In the genomic region with DNA sequence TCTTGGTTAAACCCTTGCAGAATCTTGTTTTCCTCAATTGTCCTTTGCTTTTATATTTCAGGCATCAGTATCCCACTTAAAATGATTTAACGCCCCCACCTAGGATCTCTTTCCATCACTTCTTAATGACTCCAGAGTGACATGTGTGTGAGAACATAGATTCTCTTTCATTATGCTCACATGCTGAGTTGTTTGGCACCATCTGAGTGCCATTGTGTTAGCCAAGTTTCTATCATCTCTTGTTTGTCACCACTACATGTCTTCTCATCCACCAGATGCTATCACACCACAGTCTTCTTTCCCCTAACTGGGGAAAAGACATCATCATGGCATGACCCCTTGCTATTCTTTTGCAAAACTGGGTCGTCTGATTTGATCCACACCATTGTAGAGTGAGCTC, we compare ENCODE assay signal across 16 mouse cellular contexts.
DNase-seq lines count a peak whose midpoint lies in the region; ATAC-seq and TF ChIP-seq lines count a peak whose summit lies in the region.
"Had no signal": no experiment of that assay in that cellular context is flagged by ENCODE, and none has a peak within 500 bp of the region (broad histone marks: within the 10 kb centered on the region; RNA-seq: fewer than 3 reads in every experiment).

No protein-coding gene starts in this region.

- TF ChIP-seq CTCF in midbrain, postnatal 0 days (IDR thresholded peaks at IDR 0.05): no peak

- no peak overlapping the region for H3K4me2 ChIP-seq in hindbrain, embryonic 15.5 days
- H3K4me2 ChIP-seq in hindbrain, embryonic 14.5 days (replicated peaks): no peak overlapping the region
- H3K4me2 ChIP-seq in midbrain, postnatal 0 days (ENCODE audit: low read depth, low read length, poor library complexity, severe bottlenecking): no peak overlapping the region
- H3K4me2 ChIP-seq in midbrain, embryonic 14.5 days (ENCODE audit: low read length): no peak overlapping the region
- H3K4me2 ChIP-seq: embryonic facial prominence, embryonic 12.5 days; heart, embryonic 13.5 days had no signal

- H3K4me1 ChIP-seq in hindbrain, embryonic 15.5 days (replicated peaks): no peaks in the 10 kb centered on the region
- H3K4me1 ChIP-seq in hindbrain, embryonic 14.5 days (replicated peaks; ENCODE audit: control insufficient read depth, insufficient read depth, low read length): no peaks in the 10 kb centered on the region
- no peaks in the 10 kb centered on the region for H3K4me1 ChIP-seq in midbrain, postnatal 0 days (ENCODE audit: insufficient read depth, low read length)
- no peaks in the 10 kb centered on the region for H3K4me1 ChIP-seq in midbrain, embryonic 14.5 days (ENCODE audit: control insufficient read depth, insufficient read depth, low read length)
- H3K4me1 ChIP-seq: embryonic facial prominence, embryonic 12.5 days; heart, embryonic 13.5 days had no signal

- H3K4me3 ChIP-seq in hindbrain, embryonic 15.5 days: no peak overlapping the region
- no peak overlapping the region for H3K4me3 ChIP-seq in hindbrain, embryonic 14.5 days (replicated peaks; ENCODE audit: low read length)
- H3K4me3 ChIP-seq in midbrain, postnatal 0 days (ENCODE audit: low read depth, low read length): no peak overlapping the region
- no peak overlapping the region for H3K4me3 ChIP-seq in midbrain, embryonic 14.5 days (replicated peaks; ENCODE audit: low read depth, low read length)
- H3K4me3 ChIP-seq: embryonic facial prominence, embryonic 12.5 days; heart, embryonic 13.5 days had no signal

- DNase-seq in cerebellum, postnatal 14 days: peak; percentile 19 to 44
- DNase-seq in cerebellum, adult 18-20 months: no peak
- DNase-seq in hindbrain, embryonic 14.5 days (ENCODE audit: low spot score): no peak
- peak; percentile 75 for DNase-seq in midbrain, postnatal 0 days (ENCODE audit: low spot score)
- DNase-seq in midbrain, embryonic 14.5 days: no peak
- DNase-seq in left cerebral cortex, adult 18-20 months (ENCODE audit: low spot score in 2 of 2): no peak
- DNase-seq: adrenal gland, postnatal 10 days; cerebellum, adult 11-12 months; cerebellum, postnatal 25 days; gastrocnemius, postnatal 36 days; heart, adult 11 months; heart, postnatal 36 days had no signal

- H3K36me3 ChIP-seq in hindbrain, embryonic 15.5 days: no peaks in the 10 kb centered on the region
- H3K36me3 ChIP-seq in hindbrain, embryonic 14.5 days (replicated peaks; ENCODE audit: control insufficient read depth, insufficient read depth): no peaks in the 10 kb centered on the region
- no peaks in the 10 kb centered on the region for H3K36me3 ChIP-seq in midbrain, postnatal 0 days (ENCODE audit: insufficient read depth, low read length)
- no peaks in the 10 kb centered on the region for H3K36me3 ChIP-seq in midbrain, embryonic 14.5 days (ENCODE audit: control insufficient read depth, insufficient read depth, low read length)
- H3K36me3 ChIP-seq: embryonic facial prominence, embryonic 12.5 days; heart, embryonic 13.5 days had no signal

- 0 out of 2 replicates have a peak, but pooled peaks have one; percentile 19 for ATAC-seq in hindbrain, embryonic 15.5 days (ENCODE audit: low FRiP score, low read depth)
- no peak for ATAC-seq in hindbrain, embryonic 14.5 days (ENCODE audit: low FRiP score)
- no peak for ATAC-seq in midbrain, postnatal 0 days (ENCODE audit: low FRiP score)
- no peak for ATAC-seq in midbrain, embryonic 14.5 days (ENCODE audit: low FRiP score, low TSS enrichment)
- ATAC-seq: intestine, embryonic 16.5 days had no signal

- no peak overlapping the region for H3K9ac ChIP-seq in hindbrain, embryonic 15.5 days
- no peak overlapping the region for H3K9ac ChIP-seq in hindbrain, embryonic 14.5 days
- no peak overlapping the region for H3K9ac ChIP-seq in midbrain, postnatal 0 days (replicated peaks; ENCODE audit: low read length, poor library complexity, severe bottlenecking)
- no peak overlapping the region for H3K9ac ChIP-seq in midbrain, embryonic 14.5 days (replicated peaks; ENCODE audit: low read length)
- H3K9ac ChIP-seq: embryonic facial prominence, embryonic 12.5 days; heart, embryonic 13.5 days had no signal

- no peak overlapping the region for H3K27ac ChIP-seq in hindbrain, embryonic 15.5 days (replicated peaks)
- H3K27ac ChIP-seq in hindbrain, embryonic 14.5 days: no peak overlapping the region
- H3K27ac ChIP-seq in midbrain, postnatal 0 days (ENCODE audit: low read depth, low read length): no peak overlapping the region
- no peak overlapping the region for H3K27ac ChIP-seq in midbrain, embryonic 14.5 days (replicated peaks; ENCODE audit: low read depth, low read length)
- H3K27ac ChIP-seq: embryonic facial prominence, embryonic 12.5 days; heart, embryonic 13.5 days had no signal

- no peaks in the 10 kb centered on the region for H3K9me3 ChIP-seq in hindbrain, embryonic 15.5 days
- no peaks in the 10 kb centered on the region for H3K9me3 ChIP-seq in hindbrain, embryonic 14.5 days (ENCODE audit: control insufficient read depth, low read length)
- H3K9me3 ChIP-seq in midbrain, postnatal 0 days (ENCODE audit: low read length): no peaks in the 10 kb centered on the region
- H3K9me3 ChIP-seq in midbrain, embryonic 14.5 days (ENCODE audit: control insufficient read depth, low read length): no peaks in the 10 kb centered on the region
- H3K9me3 ChIP-seq: embryonic facial prominence, embryonic 12.5 days; heart, embryonic 13.5 days had no signal

- WGBS in hindbrain, embryonic 15.5 days: 67% methylated on average over 2 of the region's 2 CpGs
- WGBS in hindbrain, embryonic 14.5 days: 68% methylated on average over 2 of the region's 2 CpGs
- WGBS in midbrain, postnatal 0 days: 78% methylated on average over 2 of the region's 2 CpGs
- 76% methylated on average over 2 of the region's 2 CpGs for WGBS in midbrain, embryonic 14.5 days

- no peaks in the 10 kb centered on the region for H3K27me3 ChIP-seq in hindbrain, embryonic 15.5 days
- no peaks in the 10 kb centered on the region for H3K27me3 ChIP-seq in hindbrain, embryonic 14.5 days (ENCODE audit: control insufficient read depth, insufficient read depth, low read length)
- H3K27me3 ChIP-seq in midbrain, postnatal 0 days (ENCODE audit: insufficient read depth, low read length): no peaks in the 10 kb centered on the region
- no peaks in the 10 kb centered on the region for H3K27me3 ChIP-seq in midbrain, embryonic 14.5 days (ENCODE audit: control insufficient read depth, insufficient read depth, low read length)
- H3K27me3 ChIP-seq: embryonic facial prominence, embryonic 12.5 days; heart, embryonic 13.5 days had no signal

Comparison
In these comparisons a context has a peak if more than half of its experiments do, and no peak if none do; other contexts are left out.
1. DNase-seq: peak in cerebellum, postnatal 14 days (2 of 2) and midbrain, postnatal 0 days (single experiment); none in cerebellum, adult 18-20 months (0 of 2), hindbrain, embryonic 14.5 days (single experiment), midbrain, embryonic 14.5 days (single experiment) and left cerebral cortex, adult 18-20 months (0 of 2).